Mouse (Mus musculus) gastrocnemius, postnatal 10 days (tissue): Measurements from ENCODE around the gene Gm27021. TPM values are rescaled to one million over a fixed set of nuclear protein-coding genes. Genes with fewer than 3 reads are reported as not detected.

Source experiments
- DNase-seq: peaks from one replicate; pipeline ENCODE4 v3.0.0; 2021; ENCODE audit warnings: mixed read lengths
- total RNA-seq, 2 experiments: library from RNA; stranded (reverse); gene quantifications; 2 replicates each; pipeline ENCODE4 v1.2.3; 2021

Gm27021 gene
- total RNA-seq, 2 experiments from 2014 or later: not detected

GRCm38 (mm10) chr8:120563851-120564837, 103.7 kb downstream of the Gm27021 start:
- DNase-seq: peak; percentile 83

DNA sequence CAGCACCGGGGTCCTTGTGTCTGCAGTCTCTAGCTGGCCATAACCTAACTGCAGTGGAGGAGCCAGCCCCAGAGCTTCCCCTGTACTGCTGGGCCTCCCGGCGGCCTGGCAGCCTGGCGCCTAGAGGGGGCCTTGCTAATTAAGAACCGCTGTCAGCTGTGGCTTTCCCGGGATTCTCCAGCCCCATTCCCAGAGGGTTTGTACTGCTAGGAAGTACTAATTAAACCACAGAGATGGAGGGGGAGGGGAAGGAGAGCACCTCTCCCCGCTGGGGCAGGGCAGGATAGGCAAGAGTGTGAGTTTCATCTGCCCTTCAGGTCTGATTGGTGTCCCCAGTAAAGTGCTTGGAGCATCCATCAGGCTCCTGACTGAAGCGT, 104.5 kb downstream of the Gm27021 start:
- no peak for DNase-seq

GRCm38 (mm10) chr8:120562680-120563347, 105.1 kb downstream of the Gm27021 start:
- DNase-seq: no peak

- no peak for DNase-seq
These were observed 106.1 kb downstream of the Gm27021 start for GRCm38 (mm10) chr8:120561539-120562435.

- DNase-seq: no peak
These were observed 107.3 kb downstream of the Gm27021 start for GRCm38 (mm10) chr8:120560535-120560934.

GRCm38 (mm10) chr8:120559654-120560053, 108.2 kb downstream of the Gm27021 start:
- DNase-seq: no peak

Other genes starting within 250 kb of the Gm27021 start
- gene Gins2, start 78.8 kb downstream of the Gm27021 start, total RNA-seq: 1 to 10 TPM; 8.6 to 9.1 TPM
- gene 1190005I06Rik, start 20.4 kb downstream of the Gm27021 start, total RNA-seq: 1 to 10 TPM in 1 of 2 experiments, under 1 TPM in 1; 0.65 to 1.3 TPM
- 1,000 to 10,000 TPM; 1,346 to 1,605 TPM for gene Cox4i1, start 143 bp upstream of the Gm27021 start, total RNA-seq
- gene Emc8, start 494 bp upstream of the Gm27021 start, total RNA-seq: 10 to 100 TPM; 42.7 to 47.2 TPM
- 1 to 10 TPM; 2.0 to 2.6 TPM for gene Irf8, start 68.3 kb upstream of the Gm27021 start, total RNA-seq